Mouse (Mus musculus): ENCODE measurements at regions not wholly inside any gene's neighbourhood (a gene's known extent, or its start where the extent isn't known, plus 50 kb on each side); places are given as distances from the start of the nearest gene placed in this dataset.
"Not testable (repeated sequence)": the region's sequence is repeated elsewhere in the genome, so short reads cannot be mapped to it uniquely, and the experiment has no call there.

DNA sequence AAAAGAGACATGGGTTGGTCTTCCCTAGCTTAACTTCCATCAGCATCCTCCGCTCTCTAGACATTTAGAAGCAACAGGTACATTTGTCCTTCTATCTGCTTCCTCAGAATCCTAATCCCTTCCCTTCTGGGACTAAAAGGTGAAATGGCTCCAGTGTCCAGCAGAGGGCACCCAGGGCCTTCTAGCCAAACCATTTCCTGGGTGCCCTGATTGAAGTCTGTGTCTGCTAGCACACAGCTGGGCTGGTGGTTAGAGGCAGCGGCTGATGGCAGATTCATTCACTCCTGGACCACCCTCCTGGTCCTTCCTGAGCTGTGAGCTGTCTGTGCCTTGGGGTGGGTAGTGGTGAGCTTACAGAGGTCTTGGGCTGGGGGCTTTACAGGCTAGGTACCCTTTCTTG is 76.5 kb upstream of the Col13a1 start:
- peak; percentile 25 for DNase-seq (ENCODE audit: low read depth, low spot score)

DNA sequence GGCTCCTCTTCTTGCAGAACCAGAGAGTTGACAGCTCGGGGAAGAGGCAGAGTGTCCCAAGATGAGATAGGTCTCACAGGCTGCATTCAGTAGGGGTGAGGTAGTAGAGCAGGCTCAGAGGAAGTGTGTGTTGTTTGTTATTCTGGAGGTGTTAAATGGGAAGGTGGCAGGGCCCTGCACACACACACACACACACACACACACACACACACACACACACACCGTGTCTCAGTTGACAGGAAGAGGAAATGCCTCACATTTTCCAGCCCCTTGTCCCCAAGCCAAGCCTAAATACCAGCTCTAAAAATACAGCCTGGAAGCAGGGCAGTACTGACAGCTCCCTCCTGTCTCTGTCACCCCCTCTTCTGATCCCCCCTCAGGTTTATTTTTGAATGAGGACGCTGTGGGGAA is 70.9 kb upstream of the Col13a1 start:
- peak; percentile 85 for DNase-seq (ENCODE audit: low read depth, low spot score)

DNA sequence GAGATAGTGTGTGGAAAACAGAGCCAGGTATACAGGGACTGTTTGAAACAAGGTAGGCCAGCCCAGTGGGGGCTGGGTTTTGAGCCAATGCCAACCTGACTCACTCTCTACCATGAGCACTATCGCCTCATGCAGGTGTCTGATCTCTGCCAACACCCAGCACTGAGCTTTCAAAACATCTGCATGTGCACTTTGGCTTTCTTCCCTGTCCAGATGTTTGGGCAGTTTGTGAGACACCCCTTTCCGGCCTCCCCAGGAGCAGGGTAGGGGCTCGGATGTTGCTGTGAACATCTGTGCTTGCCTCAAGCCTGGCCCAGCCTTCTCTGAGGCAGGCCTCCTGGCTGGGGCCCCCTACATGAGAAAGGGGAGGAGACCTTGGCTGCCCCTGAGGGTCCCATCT is 65.5 kb upstream of the Col13a1 start:
- no peak for DNase-seq (ENCODE audit: low read depth, low spot score)

DNA sequence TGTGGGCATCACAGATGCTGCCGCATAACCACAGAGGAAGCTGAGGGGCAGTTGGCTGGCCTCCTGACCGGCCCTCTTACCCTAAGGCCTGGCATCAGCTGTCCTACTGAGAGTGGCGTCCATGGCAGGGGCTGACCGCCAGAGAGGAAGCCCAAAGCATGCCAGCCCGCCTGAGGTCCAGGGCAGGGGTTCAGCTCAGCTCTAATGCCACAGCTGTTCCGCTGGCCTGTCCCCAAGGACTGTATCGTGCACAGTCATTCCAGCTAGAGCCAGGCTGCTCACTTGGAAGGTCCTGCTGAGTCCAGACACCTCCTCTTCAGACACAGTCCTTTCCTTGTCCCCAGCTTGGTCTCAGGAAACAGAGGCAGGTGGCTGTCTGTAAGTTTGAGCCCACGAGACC is 61.0 kb upstream of the Col13a1 start:
- DNase-seq (ENCODE audit: low read depth, low spot score), result peak; percentile 88

DNA sequence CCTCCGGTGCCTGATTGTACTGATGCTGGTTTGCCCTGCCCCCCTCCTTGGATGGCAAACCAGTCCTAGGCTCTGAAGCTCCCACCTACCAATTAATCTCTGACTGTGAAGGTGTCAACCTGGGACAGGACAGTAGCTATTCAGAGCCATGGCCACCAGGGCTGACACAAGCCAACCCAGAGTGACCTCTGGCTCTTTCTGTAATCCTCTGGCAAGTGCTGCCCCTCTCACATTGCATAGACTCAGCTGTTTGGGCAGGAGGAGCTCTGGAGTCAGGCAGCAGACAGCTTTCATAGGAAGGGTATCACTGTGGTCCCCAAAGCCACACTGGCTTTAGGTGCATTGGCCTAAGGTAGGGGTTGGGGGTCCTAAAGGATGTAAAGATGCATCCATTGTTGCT is 59.7 kb upstream of the Col13a1 start:
- peak; percentile 80 for DNase-seq (ENCODE audit: low read depth, low spot score)

DNA sequence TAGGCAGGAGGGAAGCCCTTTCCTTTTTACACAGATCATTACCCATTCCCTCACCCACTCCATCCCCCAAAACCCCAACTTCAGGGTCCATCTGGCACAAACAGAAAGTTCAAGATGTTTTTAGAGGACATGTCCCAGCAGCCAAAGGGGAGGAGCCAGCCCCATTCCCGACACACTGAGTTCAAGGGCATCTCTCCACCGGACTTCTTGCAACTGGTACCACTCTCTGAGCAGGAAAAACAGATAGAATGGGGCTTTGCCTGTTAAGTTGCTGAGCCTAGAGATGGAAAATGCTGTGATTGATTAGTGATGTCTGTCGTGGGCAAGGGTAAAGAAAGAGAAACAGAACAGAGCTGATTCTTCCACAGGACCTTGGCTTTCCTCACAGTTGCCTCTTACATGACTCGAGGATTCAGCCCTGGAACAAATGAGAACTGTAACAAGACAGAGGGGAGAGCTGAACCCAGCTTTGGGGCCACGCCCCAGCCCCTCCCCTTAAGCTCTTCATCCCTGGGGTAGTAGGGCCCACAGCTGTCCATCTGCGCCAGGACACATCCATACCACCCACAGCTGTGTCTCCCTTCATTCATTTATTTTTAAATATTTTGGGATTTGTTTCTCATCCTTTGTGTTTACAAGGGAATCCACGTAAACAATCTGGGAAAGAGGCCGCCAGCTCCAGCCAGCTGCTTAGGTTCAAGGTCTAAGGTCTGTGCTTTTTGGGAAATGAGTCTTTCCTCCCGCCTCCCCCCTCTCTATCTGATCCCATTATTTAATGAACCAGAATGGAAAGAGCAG is 58.7 kb upstream of the Col13a1 start:
- no peak for DNase-seq (ENCODE audit: low read depth, low spot score)

DNA sequence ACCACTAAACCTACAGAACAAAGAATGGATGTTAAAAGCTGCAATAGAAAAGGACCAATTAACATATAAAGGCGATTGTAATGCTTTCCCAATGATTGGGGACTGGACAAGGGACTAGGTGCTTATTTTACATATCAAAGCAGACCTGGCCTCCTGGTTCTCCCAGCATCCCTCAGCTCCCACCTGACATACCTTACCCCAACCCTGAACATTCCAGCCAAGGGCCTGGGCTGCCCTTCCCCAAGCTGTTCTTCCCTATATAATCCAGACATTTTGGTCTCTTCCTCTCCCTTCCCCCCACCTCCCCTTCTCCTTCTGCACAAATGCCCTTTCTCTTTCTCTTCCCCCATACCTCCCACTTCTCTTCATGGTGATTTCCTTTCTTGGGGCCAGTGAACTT is 57.9 kb upstream of the Col13a1 start:
- DNase-seq (ENCODE audit: low read depth, low spot score), result no peak

DNA sequence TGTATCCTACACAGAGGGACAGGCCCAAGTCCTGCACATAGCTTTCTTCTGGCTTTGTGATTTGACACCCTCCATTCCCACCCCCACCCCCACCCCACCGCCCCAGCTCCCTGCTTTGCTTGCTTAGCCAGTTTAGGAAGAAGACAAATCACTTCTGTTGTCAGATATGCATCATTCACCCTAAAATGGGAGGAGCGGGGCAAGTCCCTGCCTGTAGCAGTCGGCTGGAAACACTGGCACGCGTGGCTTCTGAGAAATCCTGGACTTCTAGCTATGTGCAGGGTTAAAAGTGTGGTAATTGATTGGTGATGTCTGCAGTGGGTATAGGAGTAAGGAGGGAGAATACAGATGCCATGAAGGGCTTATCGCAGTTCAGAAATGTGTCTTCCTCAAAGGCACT is 55.4 kb upstream of the Col13a1 start:
- no peak for DNase-seq (ENCODE audit: low read depth, low spot score)

DNA sequence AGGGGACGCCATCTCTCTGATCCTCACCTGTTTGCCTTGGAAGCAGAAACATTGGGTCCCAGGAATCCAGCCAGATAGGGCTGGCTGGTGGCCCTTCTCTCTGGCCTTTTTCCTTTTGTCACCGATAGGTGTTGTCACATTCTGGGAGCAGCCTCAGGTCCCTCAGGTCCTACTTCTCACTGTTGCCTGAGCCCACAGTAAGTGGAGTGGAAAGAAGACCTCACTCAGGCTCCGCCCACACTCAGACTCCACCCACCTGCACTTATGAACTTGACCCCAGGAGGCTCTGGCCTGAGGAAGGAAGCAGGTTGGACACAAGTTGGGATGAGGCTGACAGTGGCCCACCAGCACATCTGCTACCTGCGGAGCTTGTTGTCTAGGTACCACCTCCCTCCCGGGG is 54.8 kb upstream of the Col13a1 start:
- DNase-seq (ENCODE audit: low read depth, low spot score), result no peak

DNA sequence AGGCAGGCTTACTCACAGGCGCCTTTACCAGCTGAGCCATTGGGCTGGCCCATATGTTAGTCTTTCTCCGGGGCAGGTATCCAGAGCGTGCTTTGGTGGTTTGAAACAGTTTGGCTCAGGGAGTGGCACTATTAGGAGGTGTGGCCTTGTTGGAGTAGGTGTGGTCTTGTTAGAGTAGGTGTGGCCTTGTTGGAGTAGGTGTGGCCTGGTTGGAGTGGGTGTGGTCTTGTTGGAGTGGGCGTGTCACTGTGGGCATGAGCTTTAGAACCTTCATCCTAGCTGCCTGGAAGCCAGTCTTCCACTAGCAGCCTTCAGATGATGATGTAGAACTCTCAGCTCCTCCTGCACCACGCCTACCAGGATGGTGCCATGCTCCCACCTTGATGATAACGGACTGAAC is 53.1 kb upstream of the Col13a1 start:
- not testable (repeated sequence) for DNase-seq (ENCODE audit: low read depth, low spot score)

DNA sequence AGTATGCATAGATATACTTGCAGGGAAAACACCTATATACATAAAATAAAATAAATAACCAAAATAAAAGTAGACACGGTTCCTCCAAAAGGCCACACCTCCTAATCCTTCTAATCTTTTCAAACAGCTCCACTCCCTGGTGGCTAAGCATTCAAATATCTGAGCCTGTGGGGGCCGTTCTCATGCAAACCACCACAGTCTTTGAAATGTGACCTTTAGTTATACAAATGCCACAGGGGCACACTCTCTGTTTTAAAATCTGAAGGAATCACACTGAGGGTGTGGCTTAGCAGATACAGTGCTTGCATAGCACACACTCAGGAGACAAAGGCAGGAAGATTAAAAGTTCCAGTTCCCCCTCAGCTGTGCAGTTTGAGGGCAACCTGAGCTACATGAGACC is 50.4 kb upstream of the Col13a1 start:
- no peak for DNase-seq (ENCODE audit: low read depth, low spot score)
